Mouse (Mus musculus) cortical plate, adult 2 months (tissue): ENCODE measurements at regions not wholly inside any gene's neighbourhood (a gene's known extent, or its start where the extent isn't known, plus 50 kb on each side); places are given as distances from the start of the nearest gene placed in this dataset.

Experiments used
- H3K27ac ChIP-seq: fragments of 200-500 bp; 2 replicates; pipeline ENCODE4 v1.5.1; 2012; ENCODE audit warnings: low read length, control low read depth, inconsistent platforms; ENCODE audit not compliant: insufficient read depth
- H3K4me1 ChIP-seq: fragments of 200-500 bp; 2 replicates; pipeline ENCODE4 v1.6.1; 2011; ENCODE audit warnings: low read length; ENCODE audit not compliant: control insufficient read depth, insufficient read depth
- H3K4me3 ChIP-seq: fragments of 200-500 bp; 2 replicates; pipeline ENCODE4 v1.5.1; 2011; ENCODE audit warnings: mild to moderate bottlenecking, low read length, control low read depth; ENCODE audit not compliant: insufficient read depth
- CTCF ChIP-seq: fragments of 200-500 bp; IDR thresholded peaks from 2 replicates; pipeline ENCODE4 v1.5.1; 2011; ENCODE audit warnings: mild to moderate bottlenecking, control low read depth, low read length; ENCODE audit not compliant: insufficient read depth; ENCODE audit errors: extremely low read depth
- POLR2A ChIP-seq: fragments of 200-500 bp; IDR thresholded peaks from 2 replicates; pipeline ENCODE4 v1.6.1; 2011; ENCODE audit warnings: mild to moderate bottlenecking, low read length, control low read depth; ENCODE audit not compliant: insufficient read depth; ENCODE audit errors: extremely low read depth

- peak overlapping the region; percentile 68 for H3K27ac ChIP-seq
Measured at GRCm38 (mm10) chr14:64534194-64534593, 430.1 kb downstream of the Prss52 start.

GRCm38 (mm10) chr14:64539436-64539835 lies 435.4 kb downstream of the Prss52 start:
- Histone ChIP-seq H3K27ac (no peak overlapping the region), H3K4me3 (no peak overlapping the region), H3K4me1 (peaks cover 2% of the 10 kb centered on the region; the same call in 1 of the 2 replicates)
- TF ChIP-seq POLR2A: no peak
- TF ChIP-seq CTCF: 0 out of 2 replicates have a peak, but pooled peaks have one; percentile 16

More at GRCm38 (mm10) chr14:64534194-64534593, 430.1 kb downstream of the Prss52 start:
- Histone ChIP-seq H3K4me1 (peaks cover 12% of the 10 kb centered on the region), H3K4me3 (no peak overlapping the region)
- TF ChIP-seq CTCF: no peak
- no peak for TF ChIP-seq POLR2A

- no peaks in the 10 kb centered on the region for H3K4me1 ChIP-seq
- H3K27ac ChIP-seq: no peak overlapping the region
- no peak overlapping the region for H3K4me3 ChIP-seq
- TF ChIP-seq POLR2A: no peak
- no peak for TF ChIP-seq CTCF
Measured at GRCm38 (mm10) chr14:64545056-64545455, 441.0 kb downstream of the Prss52 start.

- no peaks in the 10 kb centered on the region for H3K4me1 ChIP-seq
- TF ChIP-seq POLR2A (no peak), CTCF (no peak)
- no peak overlapping the region for H3K4me3 ChIP-seq
- no peak overlapping the region for H3K27ac ChIP-seq
Measured at GRCm38 (mm10) chr14:64546787-64547186, 442.7 kb downstream of the Prss52 start.

- TF ChIP-seq POLR2A (no peak), CTCF (no peak)
- H3K4me3 ChIP-seq: no peak overlapping the region
- H3K4me1 ChIP-seq: no peaks in the 10 kb centered on the region
- H3K27ac ChIP-seq: no peak overlapping the region
Measured at GRCm38 (mm10) chr14:64552951-64553350, 448.9 kb downstream of the Prss52 start.

- H3K27ac ChIP-seq: no peak overlapping the region
- H3K4me1 ChIP-seq: no peaks in the 10 kb centered on the region
- no peak overlapping the region for H3K4me3 ChIP-seq
- TF ChIP-seq POLR2A (no peak), CTCF (no peak)
Measured at GRCm38 (mm10) chr14:64556042-64556441, 452.0 kb downstream of the Prss52 start.

- Histone ChIP-seq H3K4me1 (no peaks in the 10 kb centered on the region), H3K4me3 (no peak overlapping the region), H3K27ac (no peak overlapping the region)
- TF ChIP-seq CTCF (no peak), POLR2A (no peak)
Measured at GRCm38 (mm10) chr14:64557453-64557852, 453.4 kb downstream of the Prss52 start.

- H3K27ac ChIP-seq: no peak overlapping the region
- H3K4me1 ChIP-seq: peaks cover 3% of the 10 kb centered on the region; the same call in 1 of the 2 replicates
- no peak overlapping the region for H3K4me3 ChIP-seq
- TF ChIP-seq CTCF (no peak), POLR2A (no peak)
Measured at GRCm38 (mm10) chr14:64568689-64569088, 464.6 kb downstream of the Prss52 start.

- Histone ChIP-seq H3K27ac (no peak overlapping the region), H3K4me1 (peaks cover 3% of the 10 kb centered on the region; the same call in 1 of the 2 replicates), H3K4me3 (no peak overlapping the region)
- no peak for TF ChIP-seq CTCF
- no peak for TF ChIP-seq POLR2A
Measured at GRCm38 (mm10) chr14:64570951-64571350, 466.9 kb downstream of the Prss52 start.

GRCm38 (mm10) chr14:64572756-64573155 lies 468.7 kb downstream of the Prss52 start:
- TF ChIP-seq POLR2A: no peak
- Histone ChIP-seq H3K27ac (no peak overlapping the region), H3K4me3 (no peak overlapping the region), H3K4me1 (peaks cover 3% of the 10 kb centered on the region; the same call in 1 of the 2 replicates)

GRCm38 (mm10) chr14:64573773-64574172 lies 469.7 kb downstream of the Prss52 start:
- Histone ChIP-seq H3K4me3 (peak overlapping the region; percentile 87), H3K27ac (peak overlapping the region; percentile 96)
- TF ChIP-seq CTCF (no peak), POLR2A (0 out of 2 replicates have a peak, but pooled peaks have one; percentile 34)

More at GRCm38 (mm10) chr14:64573773-64574172, 469.7 kb downstream of the Prss52 start:
- peaks cover 3% of the 10 kb centered on the region; the same call in 1 of the 2 replicates for H3K4me1 ChIP-seq
